ENCODE assay signal across 8 mouse cellular contexts in genomic region chr17:29326531-29327529, GRCm38 (mm10). TPM values are rescaled to one million over a fixed set of nuclear protein-coding genes. Genes with fewer than 3 reads are reported as not detected.
DNase-seq lines count a peak whose midpoint lies in the region; ATAC-seq and TF ChIP-seq lines count a peak whose summit lies in the region.

No protein-coding gene starts in this region.

- ATAC-seq in kidney, postnatal 0 days (replicated peaks; ENCODE audit: low FRiP score, low read depth) = no peak
- no peak for ATAC-seq in embryonic facial prominence, embryonic 11.5 days (replicated peaks; ENCODE audit: insufficient number of reproducible peaks, low FRiP score, low TSS enrichment, low read depth)

- no peaks in the 10 kb centered on the region for H3K27me3 ChIP-seq in kidney, postnatal 0 days (ENCODE audit: insufficient read depth, low read length)
- peaks cover 17% of the 10 kb centered on the region for H3K27me3 ChIP-seq in embryonic facial prominence, embryonic 11.5 days (ENCODE audit: control insufficient read depth, insufficient read depth, low read length)
- H3K27me3 ChIP-seq in hindbrain, embryonic 10.5 days (ENCODE audit: insufficient read depth, poor library complexity, severe bottlenecking) = peaks cover 66% of the 10 kb centered on the region

- H3K9me3 ChIP-seq in kidney, postnatal 0 days (replicated peaks; ENCODE audit: low read length) = no peaks in the 10 kb centered on the region
- H3K9me3 ChIP-seq in embryonic facial prominence, embryonic 11.5 days (replicated peaks; ENCODE audit: control insufficient read depth, low read length) = no peaks in the 10 kb centered on the region
- no peaks in the 10 kb centered on the region for H3K9me3 ChIP-seq in hindbrain, embryonic 10.5 days

- H3K27ac ChIP-seq in kidney, postnatal 0 days = no peak overlapping the region
- H3K27ac ChIP-seq in embryonic facial prominence, embryonic 11.5 days (replicated peaks; ENCODE audit: low read depth, low read length) = 0 out of 2 replicates have a peak overlapping the region, but pooled peaks have one; percentile 6
- peak overlapping the region; percentile 87 for H3K27ac ChIP-seq in hindbrain, embryonic 10.5 days

- peaks cover 4% of the 10 kb centered on the region; the same call in 1 of the 2 replicates for H3K4me1 ChIP-seq in kidney, postnatal 0 days (replicated peaks; ENCODE audit: insufficient read depth, low read length)
- peaks cover 5% of the 10 kb centered on the region for H3K4me1 ChIP-seq in embryonic facial prominence, embryonic 11.5 days (ENCODE audit: control insufficient read depth, insufficient read depth, low read length)
- H3K4me1 ChIP-seq in hindbrain, embryonic 10.5 days (replicated peaks) = peaks cover 48% of the 10 kb centered on the region

- no peak for TF ChIP-seq CTCF in kidney, postnatal 0 days (IDR thresholded peaks at IDR 0.05; ENCODE audit: low read depth)

- H3K9ac ChIP-seq in kidney, postnatal 0 days (ENCODE audit: low read depth, low read length) = peak overlapping the region; percentile 37; the same call in 1 of the 2 replicates
- H3K9ac ChIP-seq in embryonic facial prominence, embryonic 11.5 days (replicated peaks; ENCODE audit: low read length) = peak overlapping the region; percentile 58

- no peak for DNase-seq in kidney, postnatal 0 days (ENCODE audit: low spot score)
- DNase-seq in kidney, adult 18-20 months = no peak
- peak; percentile 66 for DNase-seq in embryonic facial prominence, embryonic 11.5 days (ENCODE audit: low spot score)
- DNase-seq in hindbrain, embryonic 10.5 days (ENCODE audit: low spot score) = peak; percentile 71
- peak; percentile 72 for DNase-seq in lung, postnatal 10 days
- no peak for DNase-seq in adrenal gland, postnatal 25 days
- DNase-seq in thymus, postnatal 14 days = no peak
- DNase-seq in layer of hippocampus, postnatal 36 days = no peak

- WGBS in kidney, postnatal 0 days = 27% methylated on average over 52 of the region's 52 CpGs
- 13% methylated on average over 52 of the region's 52 CpGs for whole genome bisulfite sequencing in embryonic facial prominence, embryonic 11.5 days
- 8% methylated on average over 52 of the region's 52 CpGs for WGBS in hindbrain, embryonic 10.5 days

- no peak overlapping the region; the same call in 1 of the 2 replicates for H3K4me3 ChIP-seq in kidney, postnatal 0 days (replicated peaks; ENCODE audit: low read depth, low read length)
- peak overlapping the region; percentile 25 for H3K4me3 ChIP-seq in embryonic facial prominence, embryonic 11.5 days (ENCODE audit: low read depth, low read length)
- peak overlapping the region; percentile 55 for H3K4me3 ChIP-seq in hindbrain, embryonic 10.5 days

- peak overlapping the region; percentile 46 for H3K4me2 ChIP-seq in kidney, postnatal 0 days (ENCODE audit: low read length)
- H3K4me2 ChIP-seq in embryonic facial prominence, embryonic 11.5 days (ENCODE audit: low read depth, low read length) = peak overlapping the region; percentile 59

- peaks cover 14% of the 10 kb centered on the region for H3K36me3 ChIP-seq in kidney, postnatal 0 days (ENCODE audit: insufficient read depth, low read length)
- no peaks in the 10 kb centered on the region; the same call in 1 of the 2 replicates for H3K36me3 ChIP-seq in embryonic facial prominence, embryonic 11.5 days (replicated peaks; ENCODE audit: control insufficient read depth, insufficient read depth, low read depth, low read length)
- H3K36me3 ChIP-seq in hindbrain, embryonic 10.5 days = peaks cover 28% of the 10 kb centered on the region

RNA-seq across cellular contexts. Expression of gene Pi16, which starts 9.3 kb away (rescaled TPM):
- 3.1 and 4.1 TPM in 2 replicates for polyA plus RNA-seq in kidney, postnatal 0 days (2015; fragmentation: Nextera tagmentation; extraction: Ambion mirVana)
- polyA plus RNA-seq in embryonic facial prominence, embryonic 11.5 days (2014; fragmentation: Nextera tagmentation; extraction: Ambion mirVana) = 0.32 and 0.56 TPM in 2 replicates
- polyA plus RNA-seq in hindbrain, embryonic 10.5 days (2016; fragmentation: Nextera tagmentation; extraction: Ambion mirVana) = 0.71 and 1.1 TPM in 2 replicates
- 9.5 and 13.2 TPM in 2 replicates for total RNA-seq in adrenal gland, postnatal 25 days (2021)
- 1 to 10 TPM; 1.2 to 1.4 TPM for total RNA-seq in layer of hippocampus, postnatal 36 days (2021)

RNA-seq across cellular contexts. Expression of gene Mtch1, which starts 20.9 kb away (rescaled TPM):
- polyA plus RNA-seq in kidney, postnatal 0 days (2015; fragmentation: Nextera tagmentation; extraction: Ambion mirVana) = 307 and 309 TPM in 2 replicates
- 370 and 382 TPM in 2 replicates for polyA plus RNA-seq in embryonic facial prominence, embryonic 11.5 days (2014; fragmentation: Nextera tagmentation; extraction: Ambion mirVana)
- polyA plus RNA-seq in hindbrain, embryonic 10.5 days (2016; fragmentation: Nextera tagmentation; extraction: Ambion mirVana) = 338 and 391 TPM in 2 replicates
- 231 and 242 TPM in 2 replicates for total RNA-seq in adrenal gland, postnatal 25 days (2021)
- total RNA-seq in layer of hippocampus, postnatal 36 days (2021) = 100 to 1,000 TPM; 568 to 611 TPM

RNA-seq across cellular contexts. Expression of gene Fgd2, which starts 33.9 kb away (rescaled TPM):
- 12.3 and 12.5 TPM in 2 replicates for polyA plus RNA-seq in kidney, postnatal 0 days (2015; fragmentation: Nextera tagmentation; extraction: Ambion mirVana)
- 7.0 and 8.6 TPM in 2 replicates for polyA plus RNA-seq in embryonic facial prominence, embryonic 11.5 days (2014; fragmentation: Nextera tagmentation; extraction: Ambion mirVana)
- polyA plus RNA-seq in hindbrain, embryonic 10.5 days (2016; fragmentation: Nextera tagmentation; extraction: Ambion mirVana) = 5.9 and 7.5 TPM in 2 replicates
- total RNA-seq in adrenal gland, postnatal 25 days (2021) = 1.6 and 3.0 TPM in 2 replicates
- total RNA-seq in layer of hippocampus, postnatal 36 days (2021) = 1 to 10 TPM; 4.2 to 6.9 TPM

RNA-seq across cellular contexts. Expression of gene BC004004, which starts 58.2 kb away (rescaled TPM):
- polyA plus RNA-seq in kidney, postnatal 0 days (2015; fragmentation: Nextera tagmentation; extraction: Ambion mirVana) = 131 TPM in 2 replicates
- polyA plus RNA-seq in embryonic facial prominence, embryonic 11.5 days (2014; fragmentation: Nextera tagmentation; extraction: Ambion mirVana) = 55.1 and 55.4 TPM in 2 replicates
- 58.7 and 68.6 TPM in 2 replicates for polyA plus RNA-seq in hindbrain, embryonic 10.5 days (2016; fragmentation: Nextera tagmentation; extraction: Ambion mirVana)
- 116 and 134 TPM in 2 replicates for total RNA-seq in adrenal gland, postnatal 25 days (2021)
- 10 to 100 TPM; 77.6 to 80.4 TPM for total RNA-seq in layer of hippocampus, postnatal 36 days (2021)

Comparison
In these comparisons a context has a peak if more than half of its experiments do, and no peak if none do; other contexts are left out.
1. DNase-seq: peak in embryonic facial prominence, embryonic 11.5 days (single experiment), hindbrain, embryonic 10.5 days (single experiment) and lung, postnatal 10 days (single experiment); none in kidney, postnatal 0 days (single experiment), kidney, adult 18-20 months (single experiment), adrenal gland, postnatal 25 days (single experiment), thymus, postnatal 14 days (single experiment) and layer of hippocampus, postnatal 36 days (0 of 2).